Mouse (Mus musculus): Measurements from ENCODE around the gene Krt36. TPM values are rescaled to one million over a fixed set of nuclear protein-coding genes. Genes with fewer than 3 reads are reported as not detected.

Krt36 gene
- polyA plus RNA-seq, 1 experiment from 2014 or later = not detected

DNA sequence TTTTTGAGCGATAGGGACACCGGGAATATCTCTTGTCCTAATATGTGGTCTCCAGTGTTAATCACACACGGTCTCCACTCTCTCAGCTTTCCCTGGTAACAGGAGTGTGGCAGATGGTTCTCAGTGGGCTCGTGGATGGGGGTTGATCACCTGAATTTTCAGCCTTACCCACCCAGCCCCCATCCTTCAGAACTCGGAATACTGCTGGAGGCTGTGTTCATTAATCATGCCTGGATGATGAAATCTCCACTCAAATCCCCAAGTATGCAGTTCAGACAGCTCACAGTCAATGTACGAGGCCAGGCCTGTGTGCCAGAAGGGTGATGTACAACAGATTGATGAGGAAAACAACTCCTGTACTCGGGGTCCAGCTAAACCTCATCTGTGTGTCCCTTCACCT lies 19.5 kb upstream of the Krt36 start:
- H3K27ac ChIP-seq (replicated peaks) = no peak overlapping the region
- H3K4me1 ChIP-seq (replicated peaks) = no peaks in the 10 kb centered on the region
- H3K9ac ChIP-seq = no peak overlapping the region
- H3K4me3 ChIP-seq (replicated peaks) = no peak overlapping the region
- H3K36me3 ChIP-seq (replicated peaks) = no peaks in the 10 kb centered on the region
- no peaks in the 10 kb centered on the region for H3K9me3 ChIP-seq (replicated peaks)
- H3K27me3 ChIP-seq = no peaks in the 10 kb centered on the region
- WGBS (ENCODE audit: insufficient replicate concordance) = 57% methylated on average over 7 of the region's 7 CpGs
- ATAC-seq (ENCODE audit: insufficient read depth) = no peak
- no peak overlapping the region for H3K4me2 ChIP-seq

GRCm38 (mm10) chr11:100121466-100121865 lies 16.0 kb upstream of the Krt36 start, which contains the start of gene Krt13:
Gene Krt13 (minus strand): TSS chr11:100121566.
- no peak within 1 kb of the TSS for H3K9ac ChIP-seq
- no peak within 1 kb of the TSS for H3K27ac ChIP-seq (replicated peaks)
- ATAC-seq (ENCODE audit: insufficient read depth) = no peak
- H3K36me3 ChIP-seq (replicated peaks) = no peaks in the 10 kb centered on the region
- H3K4me2 ChIP-seq = no peak within 1 kb of the TSS
- no peak within 1 kb of the TSS for H3K4me3 ChIP-seq (replicated peaks)
- no peaks in the 10 kb centered on the region for H3K4me1 ChIP-seq (replicated peaks)
- no peaks in the 10 kb centered on the region for H3K27me3 ChIP-seq
- WGBS (ENCODE audit: insufficient replicate concordance) = 60% methylated on average over 3 of the region's 3 CpGs
- no peaks in the 10 kb centered on the region for H3K9me3 ChIP-seq (replicated peaks)

DNA sequence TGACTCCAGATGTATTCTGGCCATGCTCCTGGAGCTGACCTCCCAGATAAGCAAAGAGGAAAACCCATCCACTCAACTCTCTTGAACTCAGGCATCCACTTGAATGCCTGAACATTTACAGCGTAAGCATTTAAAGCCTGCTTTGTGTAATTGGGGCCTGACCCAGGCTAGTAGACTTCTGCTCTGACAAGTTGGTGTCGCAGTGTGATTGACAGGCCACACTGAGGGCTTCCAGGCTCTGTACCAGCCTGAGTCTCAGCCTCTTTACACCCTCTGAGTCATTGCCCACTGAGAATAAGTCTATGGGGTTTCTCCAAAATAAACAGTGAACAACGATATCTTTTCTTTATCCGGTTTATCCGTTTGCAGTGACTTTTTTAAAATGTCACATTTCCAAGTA lies 14.9 kb upstream of the Krt36 start:
- Histone ChIP-seq H3K4me2 (no peak overlapping the region), H3K9me3 (replicated peaks) (no peaks in the 10 kb centered on the region), H3K4me1 (replicated peaks) (no peaks in the 10 kb centered on the region), H3K36me3 (replicated peaks) (no peaks in the 10 kb centered on the region), H3K4me3 (replicated peaks) (no peak overlapping the region), H3K9ac (no peak overlapping the region), H3K27me3 (no peaks in the 10 kb centered on the region), H3K27ac (replicated peaks) (no peak overlapping the region)
- ATAC-seq (ENCODE audit: insufficient read depth) = no peak
- 72% methylated on average over 5 of the region's 5 CpGs for WGBS (ENCODE audit: insufficient replicate concordance)

DNA sequence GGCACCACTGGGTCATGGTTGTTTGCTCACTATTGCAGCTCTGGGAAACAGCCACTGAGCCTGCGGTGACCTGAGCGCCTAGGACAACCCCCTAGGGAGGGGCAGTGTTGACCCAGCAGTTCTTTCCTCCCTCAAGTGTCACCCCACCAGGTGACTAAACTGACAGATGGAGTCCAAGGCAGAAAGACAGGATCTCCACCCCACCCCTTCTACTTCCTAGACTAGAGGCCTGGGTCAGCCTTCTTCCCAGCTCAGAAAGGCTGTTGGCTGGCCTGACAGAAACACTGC lies 8.3 kb upstream of the Krt36 start:
- Histone ChIP-seq H3K9me3 (replicated peaks) (no peaks in the 10 kb centered on the region), H3K27ac (replicated peaks) (no peak overlapping the region), H3K27me3 (no peaks in the 10 kb centered on the region), H3K4me3 (replicated peaks) (no peak overlapping the region), H3K9ac (no peak overlapping the region), H3K4me2 (no peak overlapping the region), H3K4me1 (replicated peaks) (no peaks in the 10 kb centered on the region), H3K36me3 (replicated peaks) (no peaks in the 10 kb centered on the region)
- no peak for ATAC-seq (ENCODE audit: insufficient read depth)
- WGBS (ENCODE audit: insufficient replicate concordance) = 63% methylated on average over 2 of the region's 2 CpGs

- no peak for ATAC-seq (ENCODE audit: insufficient read depth)
- WGBS (ENCODE audit: insufficient replicate concordance) = 60% methylated on average over 11 of the region's 11 CpGs
- Histone ChIP-seq H3K27ac (replicated peaks) (no peak overlapping the region), H3K4me3 (replicated peaks) (no peak overlapping the region), H3K4me1 (replicated peaks) (no peaks in the 10 kb centered on the region), H3K36me3 (replicated peaks) (no peaks in the 10 kb centered on the region), H3K27me3 (no peaks in the 10 kb centered on the region), H3K9ac (no peak overlapping the region), H3K9me3 (replicated peaks) (no peaks in the 10 kb centered on the region), H3K4me2 (no peak overlapping the region)
Observed at GRCm38 (mm10) chr11:100112935-100113741, 7.7 kb upstream of the Krt36 start.

DNA sequence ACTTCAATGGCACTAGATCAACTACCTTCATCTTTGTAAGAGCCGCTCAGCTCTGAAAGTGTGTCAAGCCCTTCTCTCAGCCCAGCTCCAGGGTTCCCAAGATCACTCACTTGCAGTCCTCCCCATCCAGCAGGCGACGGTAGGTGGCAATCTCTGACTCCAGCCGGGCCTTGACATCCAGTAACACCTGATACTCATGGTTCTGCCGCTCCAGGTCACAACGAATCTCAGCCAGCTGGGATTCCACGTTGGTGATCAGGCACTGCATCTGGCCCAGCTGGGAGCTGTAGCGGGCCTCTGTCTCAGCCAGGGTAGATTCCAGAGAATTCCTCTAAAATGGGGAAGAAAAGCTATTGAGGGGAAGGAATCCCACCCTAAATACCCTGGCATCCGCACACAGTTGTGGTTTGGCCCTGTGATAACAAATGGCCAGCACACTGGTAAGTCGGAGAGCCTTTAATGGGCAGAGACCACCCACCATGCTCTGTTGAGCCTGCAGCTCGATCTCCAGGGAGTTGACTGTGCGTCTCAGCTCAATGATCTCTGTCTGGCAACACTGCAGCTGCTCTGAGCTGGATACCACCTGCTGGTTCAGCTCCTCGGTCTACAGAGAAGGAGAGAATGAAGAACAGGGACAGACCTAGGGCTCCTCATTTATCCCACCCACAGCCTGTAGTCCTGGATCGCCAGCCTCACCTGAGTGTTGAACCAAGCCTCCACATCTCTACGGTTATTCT lies 2.6 kb downstream of the Krt36 start:
- no peak overlapping the region for H3K27ac ChIP-seq (replicated peaks)
- no peak overlapping the region for H3K4me3 ChIP-seq (replicated peaks)
- H3K36me3 ChIP-seq (replicated peaks) = no peaks in the 10 kb centered on the region
- 57% methylated on average over 15 of the region's 15 CpGs for WGBS (ENCODE audit: insufficient replicate concordance)
- no peaks in the 10 kb centered on the region for H3K9me3 ChIP-seq (replicated peaks)
- no peaks in the 10 kb centered on the region for H3K27me3 ChIP-seq
- ATAC-seq (ENCODE audit: insufficient read depth) = no peak
- no peak overlapping the region for H3K4me2 ChIP-seq
- no peak overlapping the region for H3K9ac ChIP-seq
- no peaks in the 10 kb centered on the region for H3K4me1 ChIP-seq (replicated peaks)

DNA sequence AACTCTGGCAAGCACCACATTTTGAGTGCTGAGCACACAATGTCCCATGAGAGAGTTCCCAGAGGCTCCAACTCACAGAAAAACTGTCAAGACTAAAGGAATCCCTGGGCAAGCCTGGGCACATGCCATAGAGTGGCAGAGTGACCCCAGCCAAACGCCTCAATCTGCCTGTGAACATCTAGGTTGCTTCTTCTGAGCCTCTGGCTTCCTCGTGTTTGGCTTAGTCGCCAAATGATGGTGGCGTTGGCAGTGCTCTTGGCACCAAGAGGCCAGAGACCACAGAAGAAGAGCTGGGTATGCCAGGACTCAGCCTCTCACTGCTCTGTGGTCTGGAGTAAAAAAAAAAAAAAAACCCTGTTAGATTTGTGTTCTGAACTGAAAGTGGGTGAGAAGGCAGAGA lies 5.0 kb downstream of the Krt36 start:
- Histone ChIP-seq H3K9me3 (replicated peaks) (no peaks in the 10 kb centered on the region), H3K4me3 (replicated peaks) (no peak overlapping the region), H3K36me3 (replicated peaks) (no peaks in the 10 kb centered on the region), H3K4me1 (replicated peaks) (no peaks in the 10 kb centered on the region), H3K27me3 (no peaks in the 10 kb centered on the region), H3K27ac (replicated peaks) (no peak overlapping the region), H3K4me2 (no peak overlapping the region), H3K9ac (no peak overlapping the region)
- WGBS (ENCODE audit: insufficient replicate concordance) = 59% methylated on average over 4 of the region's 4 CpGs
- ATAC-seq (ENCODE audit: insufficient read depth) = no peak

GRCm38 (mm10) chr11:100097819-100098218 lies 7.6 kb downstream of the Krt36 start:
- no peak for ATAC-seq (ENCODE audit: insufficient read depth)
- Histone ChIP-seq H3K27ac (replicated peaks) (no peak overlapping the region), H3K36me3 (replicated peaks) (no peaks in the 10 kb centered on the region), H3K4me1 (replicated peaks) (no peaks in the 10 kb centered on the region), H3K4me2 (no peak overlapping the region), H3K27me3 (no peaks in the 10 kb centered on the region), H3K4me3 (replicated peaks) (no peak overlapping the region), H3K9me3 (replicated peaks) (no peaks in the 10 kb centered on the region), H3K9ac (no peak overlapping the region)
- 60% methylated on average over 9 of the region's 9 CpGs for WGBS (ENCODE audit: insufficient replicate concordance)

DNA sequence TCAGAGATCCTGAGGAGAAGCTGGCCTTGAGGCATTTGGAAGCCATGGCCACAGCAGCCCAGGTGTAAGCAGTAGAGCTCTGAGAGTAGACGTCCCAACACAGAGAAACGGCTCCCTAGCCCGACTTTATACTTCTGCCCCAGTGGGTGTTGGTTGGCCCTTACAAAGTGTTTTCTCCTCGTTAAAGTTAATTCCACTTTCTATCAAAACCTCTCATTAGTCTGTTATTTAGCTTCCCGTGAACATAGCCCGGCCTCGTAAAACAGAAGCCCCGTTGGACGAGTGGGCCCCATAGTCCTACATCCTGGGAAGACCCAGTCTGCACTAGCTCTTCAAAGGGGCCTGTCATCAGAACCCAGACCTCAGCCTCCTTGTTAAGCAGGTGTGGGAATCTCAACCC lies 9.3 kb downstream of the Krt36 start, which contains the start of gene Krt35:
Gene Krt35, minus strand, starts transcription at position 101 of the 400 bp plus-strand sequence.
- Histone ChIP-seq H3K27me3 (no peaks in the 10 kb centered on the region), H3K27ac (replicated peaks) (no peak within 1 kb of the TSS), H3K4me1 (replicated peaks) (no peaks in the 10 kb centered on the region), H3K4me3 (replicated peaks) (no peak within 1 kb of the TSS), H3K9ac (no peak within 1 kb of the TSS), H3K9me3 (replicated peaks) (no peaks in the 10 kb centered on the region), H3K36me3 (replicated peaks) (no peaks in the 10 kb centered on the region), H3K4me2 (no peak within 1 kb of the TSS)
- WGBS (ENCODE audit: insufficient replicate concordance) = 69% methylated on average over 9 of the region's 9 CpGs
- ATAC-seq (ENCODE audit: insufficient read depth) = no peak

- Histone ChIP-seq H3K9ac (no peak overlapping the region), H3K36me3 (replicated peaks) (no peaks in the 10 kb centered on the region), H3K4me3 (replicated peaks) (no peak overlapping the region), H3K27ac (replicated peaks) (no peak overlapping the region), H3K4me1 (replicated peaks) (no peaks in the 10 kb centered on the region), H3K9me3 (replicated peaks) (no peaks in the 10 kb centered on the region), H3K27me3 (no peaks in the 10 kb centered on the region), H3K4me2 (no peak overlapping the region)
- ATAC-seq (ENCODE audit: insufficient read depth) = no peak
- WGBS (ENCODE audit: insufficient replicate concordance) = 40% methylated on average over 7 of the region's 7 CpGs
Observed at GRCm38 (mm10) chr11:100088378-100089025, 16.9 kb downstream of the Krt36 start.

DNA sequence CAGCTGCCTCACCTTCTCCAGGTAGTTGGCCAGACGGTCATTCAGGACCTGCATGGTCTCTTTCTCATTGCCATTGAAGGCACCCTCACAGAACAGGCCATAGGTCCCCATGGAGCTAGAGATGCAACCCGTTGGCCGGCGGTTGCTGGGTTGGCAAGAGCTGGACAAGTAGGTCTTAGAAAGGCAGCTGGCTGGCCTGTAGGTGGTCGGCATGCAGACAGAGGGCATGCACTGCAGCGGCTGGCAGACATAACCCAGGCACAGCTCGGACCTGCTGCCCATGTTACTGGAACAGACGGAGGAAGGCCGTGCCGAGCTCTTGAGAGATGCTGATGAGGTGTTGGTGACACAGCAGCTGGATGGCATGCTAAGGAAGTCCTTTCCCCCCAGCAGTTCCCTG lies 17.6 kb downstream of the Krt36 start, which contains the start of gene Krt32:
Gene Krt32, minus strand, starts transcription at position 366 of the 400 bp plus-strand sequence.
- H3K27me3 ChIP-seq = no peaks in the 10 kb centered on the region
- no peak within 1 kb of the TSS for H3K27ac ChIP-seq (replicated peaks)
- H3K4me1 ChIP-seq (replicated peaks) = no peaks in the 10 kb centered on the region
- ATAC-seq (ENCODE audit: insufficient read depth) = no peak
- no peaks in the 10 kb centered on the region for H3K9me3 ChIP-seq (replicated peaks)
- no peaks in the 10 kb centered on the region for H3K36me3 ChIP-seq (replicated peaks)
- H3K4me2 ChIP-seq = no peak within 1 kb of the TSS
- H3K4me3 ChIP-seq (replicated peaks) = no peak within 1 kb of the TSS
- H3K9ac ChIP-seq = no peak within 1 kb of the TSS
- WGBS (ENCODE audit: insufficient replicate concordance) = 79% methylated on average over 10 of the region's 10 CpGs
